In the genomic region with DNA sequence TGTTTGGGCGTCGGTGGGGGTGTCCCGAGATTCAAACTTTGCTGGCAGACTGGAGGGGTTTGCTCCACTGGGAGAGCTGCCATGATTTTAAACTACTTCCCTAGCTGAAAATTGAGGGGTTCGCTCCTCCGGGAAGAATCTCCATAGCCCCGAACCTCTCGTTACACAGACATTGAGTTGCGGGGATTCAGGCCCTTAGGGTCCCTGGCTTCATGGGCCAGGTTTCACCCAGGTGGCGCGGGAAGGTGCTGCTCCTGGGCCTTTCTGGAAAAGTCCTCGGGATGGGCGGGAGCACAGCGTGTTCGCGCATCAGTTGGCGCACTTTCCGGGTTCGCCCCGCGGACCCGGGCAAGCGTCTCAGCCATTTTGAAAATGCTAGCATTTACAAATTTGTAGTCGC, we compare ENCODE assay signal across 10 mouse cellular contexts. TPM values are rescaled to one million over a fixed set of nuclear protein-coding genes. Genes with fewer than 3 reads are reported as not detected.
DNase-seq lines count a peak whose midpoint lies in the region; ATAC-seq and TF ChIP-seq lines count a peak whose summit lies in the region.
"Had no signal": no experiment of that assay in that cellular context is flagged by ENCODE, and none has a peak within 500 bp of the region (broad histone marks: within the 10 kb centered on the region; RNA-seq: fewer than 3 reads in every experiment).

No protein-coding gene starts in this region.

- no peak overlapping the region for H3K27ac ChIP-seq in heart, embryonic 11.5 days (ENCODE audit: low read depth, low read length)
- no peak overlapping the region for H3K27ac ChIP-seq in embryonic facial prominence, embryonic 10.5 days (replicated peaks)
- H3K27ac ChIP-seq in hindbrain, embryonic 15.5 days (replicated peaks): no peak overlapping the region
- no peak overlapping the region for H3K27ac ChIP-seq in midbrain, postnatal 0 days (ENCODE audit: low read depth, low read length)

- H3K4me3 ChIP-seq in heart, embryonic 11.5 days (ENCODE audit: low read depth, low read length): peak overlapping the region; percentile 40
- H3K4me3 ChIP-seq in embryonic facial prominence, embryonic 10.5 days: peak overlapping the region; percentile 46
- peak overlapping the region; percentile 25 for H3K4me3 ChIP-seq in hindbrain, embryonic 15.5 days
- H3K4me3 ChIP-seq in midbrain, postnatal 0 days (ENCODE audit: low read depth, low read length): peak overlapping the region; percentile 25; the same call in 1 of the 2 replicates

- peaks cover 11% of the 10 kb centered on the region for H3K4me1 ChIP-seq in heart, embryonic 11.5 days (ENCODE audit: control insufficient read depth, insufficient read depth, low read length)
- H3K4me1 ChIP-seq in embryonic facial prominence, embryonic 10.5 days: peaks cover 18% of the 10 kb centered on the region
- H3K4me1 ChIP-seq in hindbrain, embryonic 15.5 days (replicated peaks): peaks cover 16% of the 10 kb centered on the region
- no peaks in the 10 kb centered on the region for H3K4me1 ChIP-seq in midbrain, postnatal 0 days (ENCODE audit: insufficient read depth, low read length)

- intact Hi-C loops in heart, postnatal 25 days (cut with DNase I): no loop called here

- peak overlapping the region; percentile 54 for H3K4me2 ChIP-seq in heart, embryonic 11.5 days
- H3K4me2 ChIP-seq in hindbrain, embryonic 15.5 days: peak overlapping the region; percentile 54
- H3K4me2 ChIP-seq in midbrain, postnatal 0 days (ENCODE audit: low read depth, low read length, poor library complexity, severe bottlenecking): 0 out of 2 replicates have a peak overlapping the region, but pooled peaks have one; percentile 37

- TF ChIP-seq CTCF in midbrain, postnatal 0 days (IDR thresholded peaks at IDR 0.05): no peak

- WGBS in heart, embryonic 11.5 days (ENCODE audit: insufficient replicate concordance): 3% methylated on average over 23 of the region's 23 CpGs
- 2% methylated on average over 23 of the region's 23 CpGs for WGBS in embryonic facial prominence, embryonic 10.5 days
- WGBS in hindbrain, embryonic 15.5 days: 3% methylated on average over 23 of the region's 23 CpGs
- WGBS in midbrain, postnatal 0 days: 3% methylated on average over 23 of the region's 23 CpGs

- H3K27me3 ChIP-seq in heart, embryonic 11.5 days (ENCODE audit: control insufficient read depth, insufficient read depth, low read length): peaks cover 72% of the 10 kb centered on the region
- peaks cover 96% of the 10 kb centered on the region for H3K27me3 ChIP-seq in embryonic facial prominence, embryonic 10.5 days (replicated peaks; ENCODE audit: low read depth, poor library complexity, severe bottlenecking)
- peaks cover 70% of the 10 kb centered on the region for H3K27me3 ChIP-seq in hindbrain, embryonic 15.5 days
- peaks cover 52% of the 10 kb centered on the region for H3K27me3 ChIP-seq in midbrain, postnatal 0 days (ENCODE audit: insufficient read depth, low read length)

- no peak for DNase-seq in heart, postnatal 25 days (ENCODE audit: low spot score)
- peak; percentile 50 for DNase-seq in embryonic facial prominence, embryonic 10.5 days (ENCODE audit: low spot score)
- no peak for DNase-seq in midbrain, postnatal 0 days (ENCODE audit: low spot score)
- DNase-seq in ovary, postnatal 10 days (ENCODE audit: low spot score): no peak
- no peak for DNase-seq in spleen, postnatal 36 days (ENCODE audit: low spot score in 2 of 2)
- no peak for DNase-seq in adrenal gland, postnatal 25 days
- DNase-seq: layer of hippocampus, postnatal 36 days had no signal

- no peak for ATAC-seq in heart, embryonic 11.5 days (replicated peaks; ENCODE audit: insufficient number of reproducible peaks, low FRiP score, low TSS enrichment)
- no peak for ATAC-seq in hindbrain, embryonic 15.5 days (ENCODE audit: low FRiP score, low read depth)
- no peak for ATAC-seq in midbrain, postnatal 0 days (ENCODE audit: low FRiP score)

- no peaks in the 10 kb centered on the region for H3K36me3 ChIP-seq in heart, embryonic 11.5 days (ENCODE audit: control insufficient read depth, insufficient read depth, low read length)
- no peaks in the 10 kb centered on the region for H3K36me3 ChIP-seq in embryonic facial prominence, embryonic 10.5 days (replicated peaks)
- no peaks in the 10 kb centered on the region for H3K36me3 ChIP-seq in hindbrain, embryonic 15.5 days
- no peaks in the 10 kb centered on the region for H3K36me3 ChIP-seq in midbrain, postnatal 0 days (ENCODE audit: insufficient read depth, low read length)

- no peak overlapping the region for H3K9ac ChIP-seq in heart, embryonic 11.5 days (ENCODE audit: low read depth, low read length)
- H3K9ac ChIP-seq in hindbrain, embryonic 15.5 days: no peak overlapping the region
- H3K9ac ChIP-seq in midbrain, postnatal 0 days (replicated peaks; ENCODE audit: low read length, poor library complexity, severe bottlenecking): no peak overlapping the region

- H3K9me3 ChIP-seq in heart, embryonic 11.5 days (replicated peaks; ENCODE audit: control insufficient read depth, low read length): no peaks in the 10 kb centered on the region
- peaks cover 9% of the 10 kb centered on the region for H3K9me3 ChIP-seq in embryonic facial prominence, embryonic 10.5 days
- no peaks in the 10 kb centered on the region for H3K9me3 ChIP-seq in hindbrain, embryonic 15.5 days
- H3K9me3 ChIP-seq in midbrain, postnatal 0 days (ENCODE audit: low read length): no peaks in the 10 kb centered on the region

RNA-seq across cellular contexts. Expression of a gene that starts 1.2 kb away (rescaled TPM):
- 0.14 TPM in 1 of 2 replicates, not detected in the other for polyA plus RNA-seq in heart, embryonic 11.5 days (2014; fragmentation: Nextera tagmentation; extraction: Ambion mirVana)
- total RNA-seq in heart, postnatal 25 days (2021): not detected
- polyA plus RNA-seq in embryonic facial prominence, embryonic 10.5 days (2016; fragmentation: Nextera tagmentation; extraction: Ambion mirVana): 0.20 and 0.23 TPM in 2 replicates
- not detected in 2 replicates for polyA plus RNA-seq in hindbrain, embryonic 15.5 days (2015; fragmentation: Nextera tagmentation; extraction: Ambion mirVana)
- not detected in 2 replicates for total RNA-seq in midbrain, postnatal 0 days (2014; rRNA removed)
- polyA plus RNA-seq in midbrain, postnatal 0 days (2015; fragmentation: Nextera tagmentation; extraction: Ambion mirVana): not detected in 2 replicates
- total RNA-seq in adrenal gland, postnatal 25 days (2021): not detected in 2 replicates
- total RNA-seq: layer of hippocampus, postnatal 36 days; neutrophil, adult 5-6 weeks had no signal
